Mouse (Mus musculus): ENCODE data around the gene Mapk13.
"Not testable (repeated sequence)": the region's sequence is repeated elsewhere in the genome, so short reads cannot be mapped to it uniquely, and the experiment has no call there.

The Mapk13 gene

GRCm38 (mm10) chr17:28814529-28815097 lies 45.5 kb downstream of the Mapk13 start:
- no peak for DNase-seq (ENCODE audit: low spot score in 2 of 2)

GRCm38 (mm10) chr17:28815384-28816004 lies 46.4 kb downstream of the Mapk13 start:
- DNase-seq (ENCODE audit: low spot score in 2 of 2), result no peak

- not testable (repeated sequence) for DNase-seq (ENCODE audit: low spot score in 2 of 2)
Measured at GRCm38 (mm10) chr17:28816326-28816725, 47.2 kb downstream of the Mapk13 start.

- DNase-seq (ENCODE audit: low spot score in 2 of 2), result no peak
Measured at GRCm38 (mm10) chr17:28816875-28817811, 48.0 kb downstream of the Mapk13 start.

- DNase-seq (ENCODE audit: low spot score in 2 of 2), result no peak
Measured at GRCm38 (mm10) chr17:28820189-28820588, 51.1 kb downstream of the Mapk13 start.

GRCm38 (mm10) chr17:28823004-28823745 lies 54.1 kb downstream of the Mapk13 start:
- no peak for DNase-seq (ENCODE audit: low spot score in 2 of 2)

GRCm38 (mm10) chr17:28823749-28824148 lies 54.7 kb downstream of the Mapk13 start:
- DNase-seq (ENCODE audit: low spot score in 2 of 2), result no peak

- no peak for DNase-seq (ENCODE audit: low spot score in 2 of 2)
Measured at GRCm38 (mm10) chr17:28824896-28825295, 55.8 kb downstream of the Mapk13 start.

- DNase-seq (ENCODE audit: low spot score in 2 of 2), result no peak
Measured at GRCm38 (mm10) chr17:28825359-28826041, 56.4 kb downstream of the Mapk13 start.

GRCm38 (mm10) chr17:28827665-28828231 lies 58.7 kb downstream of the Mapk13 start:
- no peak for DNase-seq (ENCODE audit: low spot score in 2 of 2)

GRCm38 (mm10) chr17:28829120-28829519 lies 60.0 kb downstream of the Mapk13 start:
- DNase-seq (ENCODE audit: low spot score in 2 of 2), result no peak

Data from urinary bladder, postnatal 4 days (tissue).